ENCODE assay signal across 9 mouse cellular contexts in genomic region chr4:145361065-145361464, GRCm38 (mm10). TPM values are rescaled to one million over a fixed set of nuclear protein-coding genes. Genes with fewer than 3 reads are reported as not detected.
DNase-seq lines count a peak whose midpoint lies in the region; ATAC-seq and TF ChIP-seq lines count a peak whose summit lies in the region.
"Had no signal": no experiment of that assay in that cellular context is flagged by ENCODE, and none has a peak within 500 bp of the region (broad histone marks: within the 10 kb centered on the region; RNA-seq: fewer than 3 reads in every experiment).

No protein-coding gene starts in this region.

- no peak overlapping the region for H3K27ac ChIP-seq in hindbrain, embryonic 11.5 days (ENCODE audit: low read depth, low read length)
- no peak overlapping the region for H3K27ac ChIP-seq in hindbrain, embryonic 13.5 days
- H3K27ac ChIP-seq in stomach, embryonic 16.5 days (ENCODE audit: low read length), result no peak overlapping the region
- no peak overlapping the region for H3K27ac ChIP-seq in gastrocnemius, adult 2 months

- no peaks in the 10 kb centered on the region for H3K36me3 ChIP-seq in hindbrain, embryonic 11.5 days (ENCODE audit: control insufficient read depth, insufficient read depth, low read length)
- no peaks in the 10 kb centered on the region for H3K36me3 ChIP-seq in hindbrain, embryonic 13.5 days
- H3K36me3 ChIP-seq in stomach, embryonic 16.5 days (ENCODE audit: control insufficient read depth, insufficient read depth, low read length), result no peaks in the 10 kb centered on the region

- DNase-seq in hindbrain, embryonic 11.5 days (ENCODE audit: low spot score), result peak; percentile 1
- DNase-seq in adrenal gland, postnatal 14 days, result peak; percentile 75
- peak; percentile 25 for DNase-seq in liver
- no peak for DNase-seq in gastrocnemius, adult 2 months
- DNase-seq in gastrocnemius, postnatal 14 days, result no peak
- no peak for DNase-seq in frontal cortex, postnatal 10 days (ENCODE audit: low spot score in 2 of 2)

- H3K27me3 ChIP-seq in hindbrain, embryonic 11.5 days (ENCODE audit: control insufficient read depth, insufficient read depth, low read length), result no peaks in the 10 kb centered on the region
- no peaks in the 10 kb centered on the region for H3K27me3 ChIP-seq in hindbrain, embryonic 13.5 days
- H3K27me3 ChIP-seq in stomach, embryonic 16.5 days (ENCODE audit: control insufficient read depth, insufficient read depth, low read length), result no peaks in the 10 kb centered on the region

- H3K4me2 ChIP-seq in hindbrain, embryonic 11.5 days (replicated peaks; ENCODE audit: low read depth, low read length), result no peak overlapping the region
- H3K4me2 ChIP-seq in hindbrain, embryonic 13.5 days, result no peak overlapping the region
- 0 out of 2 replicates have a peak overlapping the region, but pooled peaks have one; percentile 14 for H3K4me2 ChIP-seq in stomach, embryonic 16.5 days (ENCODE audit: low read depth, low read length)

- intact Hi-C loops in gastrocnemius, adult 2 months (cut with DNase I), result no loop called here
- intact Hi-C loops in gastrocnemius, postnatal 14 days (cut with DNase I; ENCODE audit: low total_unique reads), result loop anchor here (5.0 kb wide), 1 partner anchor 36 kb away; no protein-coding TSS in a partner anchor

- no peak overlapping the region for H3K9ac ChIP-seq in hindbrain, embryonic 11.5 days (ENCODE audit: low read depth, low read length)
- no peak overlapping the region for H3K9ac ChIP-seq in hindbrain, embryonic 13.5 days
- no peak overlapping the region for H3K9ac ChIP-seq in stomach, embryonic 16.5 days (ENCODE audit: low read length)

- no peaks in the 10 kb centered on the region for H3K4me1 ChIP-seq in hindbrain, embryonic 11.5 days (replicated peaks; ENCODE audit: control insufficient read depth, insufficient read depth, low read length)
- no peaks in the 10 kb centered on the region for H3K4me1 ChIP-seq in hindbrain, embryonic 13.5 days (replicated peaks)
- H3K4me1 ChIP-seq in stomach, embryonic 16.5 days (ENCODE audit: control insufficient read depth, insufficient read depth, low read length), result no peaks in the 10 kb centered on the region

- no peak overlapping the region for H3K4me3 ChIP-seq in hindbrain, embryonic 11.5 days (ENCODE audit: low read depth, low read length)
- no peak overlapping the region for H3K4me3 ChIP-seq in hindbrain, embryonic 13.5 days
- H3K4me3 ChIP-seq in stomach, embryonic 16.5 days (replicated peaks; ENCODE audit: low read length), result no peak overlapping the region
- H3K4me3 ChIP-seq in gastrocnemius, adult 2 months, result no peak overlapping the region

- no peaks in the 10 kb centered on the region for H3K9me3 ChIP-seq in hindbrain, embryonic 11.5 days (ENCODE audit: control insufficient read depth, low read length)
- no peaks in the 10 kb centered on the region for H3K9me3 ChIP-seq in hindbrain, embryonic 13.5 days
- no peaks in the 10 kb centered on the region; the same call in 1 of the 2 replicates for H3K9me3 ChIP-seq in stomach, embryonic 16.5 days (replicated peaks; ENCODE audit: control insufficient read depth, low read length)

- no peak for ATAC-seq in hindbrain, embryonic 11.5 days (ENCODE audit: low FRiP score)
- no peak for ATAC-seq in hindbrain, embryonic 13.5 days (ENCODE audit: low FRiP score)
- no peak for ATAC-seq in stomach, embryonic 16.5 days (ENCODE audit: insufficient read depth, low FRiP score)

- 31% methylated on average over 12 of the region's 12 CpGs for WGBS in hindbrain, embryonic 11.5 days
- 32% methylated on average over 12 of the region's 12 CpGs for WGBS in hindbrain, embryonic 13.5 days
- 4% methylated on average over 12 of the region's 12 CpGs for WGBS in stomach, embryonic 16.5 days

- TF ChIP-seq CTCF in gastrocnemius, adult 2 months (IDR thresholded peaks at IDR 0.05), result no peak

RNA-seq across cellular contexts. Expression of gene Tnfrsf8, which starts 46.1 kb away (rescaled TPM):
- polyA plus RNA-seq in hindbrain, embryonic 11.5 days (2014; fragmentation: Nextera tagmentation; extraction: Ambion mirVana), result 0.18 and 0.32 TPM in 2 replicates
- 0.12 TPM in 2 replicates for polyA plus RNA-seq in hindbrain, embryonic 13.5 days (2015; fragmentation: Nextera tagmentation; extraction: Ambion mirVana)
- 0.30 and 0.45 TPM in 2 replicates for total RNA-seq in adrenal gland, postnatal 14 days (2021)
- polyA plus RNA-seq in stomach, embryonic 16.5 days (2015; fragmentation: Nextera tagmentation; extraction: Ambion mirVana), result 0.05 and 0.06 TPM in 2 replicates
- total RNA-seq in gastrocnemius, adult 2 months (2021), result under 1 TPM in 1 of 2 experiments, not detected in 1; 0.10 TPM
- under 1 TPM; 0.08 to 0.09 TPM for total RNA-seq in gastrocnemius, postnatal 14 days (2021)
- polyA plus RNA-seq: liver, embryonic 16.5 days had no signal

Comparison
In these comparisons a context has a peak if more than half of its experiments do, and no peak if none do; other contexts are left out.
1. DNase-seq: peak in hindbrain, embryonic 11.5 days (single experiment), adrenal gland, postnatal 14 days (single experiment) and liver (single experiment); none in gastrocnemius, adult 2 months (single experiment), gastrocnemius, postnatal 14 days (single experiment) and frontal cortex, postnatal 10 days (0 of 2).